Mouse (Mus musculus): ENCODE results near the gene Fam199x. TPM values are rescaled to one million over a fixed set of nuclear protein-coding genes. Genes with fewer than 3 reads are reported as not detected.

The Fam199x gene
- total RNA-seq (2021) (1 to 10 TPM; 3.9 to 5.2 TPM), polyA plus RNA-seq (2012; rRNA removed) (0.53 and 1.1 TPM in 2 replicates)
- long read RNA-seq, full-length matches to known transcripts, result 3 of 5 reads
- long read RNA-seq, partial matches to known transcripts, result 2 of 5 reads
- long read RNA-seq, other reads (novel, unspliced or antisense), result 0 of 5 reads

DNA sequence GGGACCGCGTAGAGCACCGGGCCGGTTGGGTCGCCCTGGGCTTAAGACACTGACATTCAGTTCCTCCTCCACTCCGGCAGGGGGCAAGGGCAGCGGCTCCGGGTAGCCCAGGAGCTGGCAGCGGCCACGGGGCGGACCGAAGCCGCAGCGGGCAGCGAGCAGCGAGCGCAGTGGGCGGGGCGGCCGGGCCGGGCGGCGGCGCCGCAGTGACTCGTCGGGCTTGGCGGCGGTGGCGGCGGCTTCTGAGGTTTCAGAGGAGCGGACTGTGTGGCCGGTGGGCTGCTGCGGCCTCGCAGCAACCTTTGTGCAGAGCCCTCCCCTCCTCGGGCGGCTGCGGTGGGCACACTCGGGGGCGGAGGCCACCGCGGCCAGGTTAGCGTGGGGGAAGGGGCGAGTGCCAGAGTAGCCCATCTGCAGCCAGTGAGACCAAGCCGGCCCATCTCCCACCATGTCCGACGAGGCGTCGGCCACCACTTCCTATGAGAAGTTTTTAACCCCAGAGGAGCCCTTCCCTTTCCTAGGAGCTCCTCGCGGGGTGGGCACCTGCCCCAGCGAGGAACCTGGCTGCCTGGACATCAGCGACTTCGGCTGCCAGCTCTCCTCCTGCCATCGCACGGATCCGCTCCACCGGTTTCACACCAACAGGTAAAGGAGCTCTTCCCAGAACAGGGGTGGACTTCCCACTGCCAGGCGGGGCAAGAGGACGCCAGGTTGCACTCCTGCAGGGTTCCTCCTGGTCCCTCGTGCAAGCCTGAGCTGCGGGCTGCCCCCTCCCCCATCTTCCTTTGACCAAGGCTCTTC, at the start of gene Fam199x:
Gene Fam199x (plus strand): TSS at position 170 of the 801 bp plus-strand sequence.
- peak within 1 kb of the TSS; percentile 98 for H3K9ac ChIP-seq (ENCODE audit: low read depth, low read length)
- 14% methylated on average over 49 of the region's 62 CpGs for WGBS
- H3K27ac ChIP-seq, result peak within 1 kb of the TSS; percentile 65

DNA sequence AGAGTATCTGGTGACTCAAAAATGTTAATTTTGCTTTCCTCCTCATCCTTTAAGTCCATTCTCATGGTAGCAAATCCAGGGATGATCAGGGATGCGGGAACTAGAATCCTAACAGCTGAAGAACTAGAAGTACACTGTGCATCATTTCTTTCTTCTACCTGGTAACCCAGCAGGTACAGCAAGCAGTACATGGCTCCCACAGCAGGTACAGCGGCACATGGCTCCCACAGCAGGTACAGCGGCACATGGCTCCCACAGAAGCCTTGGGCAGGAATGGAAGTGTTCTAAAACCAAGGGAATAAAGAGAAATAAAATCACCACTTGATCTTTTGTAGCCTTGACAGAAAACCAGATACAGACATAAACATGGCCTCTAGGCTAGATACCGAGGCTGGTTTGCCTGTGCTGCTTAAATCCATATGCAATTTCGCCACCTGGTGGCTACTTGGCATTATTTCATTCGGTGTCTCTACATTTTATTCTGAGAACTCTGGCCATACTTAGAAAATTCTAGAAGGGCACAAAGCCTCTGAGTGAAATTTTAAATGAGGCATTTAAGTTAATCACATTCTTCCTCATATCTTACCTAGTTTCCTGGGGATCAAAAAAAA, 34.2 kb upstream of the Fam199x start:
- no peaks in the 10 kb centered on the region for H3K36me3 ChIP-seq (ENCODE audit: control insufficient read depth, insufficient read depth, low read length)
- H3K27me3 ChIP-seq (ENCODE audit: control insufficient read depth, insufficient read depth, low read length), result no peaks in the 10 kb centered on the region
- H3K79me2 ChIP-seq (replicated peaks; ENCODE audit: control insufficient read depth, insufficient read depth, low read length), result no peaks in the 10 kb centered on the region
- no peaks in the 10 kb centered on the region; the same call in 1 of the 2 replicates for H3K4me1 ChIP-seq (ENCODE audit: control insufficient read depth, insufficient read depth, low read length)
- intact Hi-C loops (cut with DNase I), result loop anchor here (2.0 kb wide), 1 partner anchor 272 kb away; the partner anchor contains the start of gene Morf4l2
- no peak overlapping the region for H3K27ac ChIP-seq
- H3K9ac ChIP-seq (ENCODE audit: low read depth, low read length), result no peak overlapping the region
- WGBS, result 48% methylated on average over 6 of the region's 6 CpGs
- peak in 1 of 2 experiments; percentile 19 for DNase-seq
- TF ChIP-seq POLR2A (IDR thresholded peaks at IDR 0.05; ENCODE audit: insufficient read depth, low read depth, low read length) (no peak), CTCF (IDR thresholded peaks at IDR 0.05) (peak; percentile 79), EP300 (IDR thresholded peaks at IDR 0.05; ENCODE audit: insufficient read depth, low read depth, low read length) (no peak)
- H3K4me3 ChIP-seq, result no peak overlapping the region

More for the DNA sequence above, at the start of gene Fam199x:
- DNase-seq, result peak; percentile 82 to 88
- TF ChIP-seq CTCF (IDR thresholded peaks at IDR 0.05), result peak; percentile 73
- TF ChIP-seq EP300 (IDR thresholded peaks at IDR 0.05; ENCODE audit: insufficient read depth, low read depth, low read length), result no peak
- intact Hi-C loops (cut with DNase I), result loop anchor here (5.0 kb wide), 1 partner anchor 877 kb away; the partner anchor contains the start of gene Tceal8
- H3K27me3 ChIP-seq (ENCODE audit: control insufficient read depth, insufficient read depth, low read length), result no peaks in the 10 kb centered on the region
- H3K4me3 ChIP-seq, result peak within 1 kb of the TSS; percentile 71
- H3K36me3 ChIP-seq (ENCODE audit: control insufficient read depth, insufficient read depth, low read length), result no peaks in the 10 kb centered on the region
- H3K4me1 ChIP-seq (ENCODE audit: control insufficient read depth, insufficient read depth, low read length), result no peaks in the 10 kb centered on the region; the same call in 1 of the 2 replicates
- no peaks in the 10 kb centered on the region; the same call in 1 of the 2 replicates for H3K79me2 ChIP-seq (replicated peaks; ENCODE audit: control insufficient read depth, insufficient read depth, low read length)

DNA sequence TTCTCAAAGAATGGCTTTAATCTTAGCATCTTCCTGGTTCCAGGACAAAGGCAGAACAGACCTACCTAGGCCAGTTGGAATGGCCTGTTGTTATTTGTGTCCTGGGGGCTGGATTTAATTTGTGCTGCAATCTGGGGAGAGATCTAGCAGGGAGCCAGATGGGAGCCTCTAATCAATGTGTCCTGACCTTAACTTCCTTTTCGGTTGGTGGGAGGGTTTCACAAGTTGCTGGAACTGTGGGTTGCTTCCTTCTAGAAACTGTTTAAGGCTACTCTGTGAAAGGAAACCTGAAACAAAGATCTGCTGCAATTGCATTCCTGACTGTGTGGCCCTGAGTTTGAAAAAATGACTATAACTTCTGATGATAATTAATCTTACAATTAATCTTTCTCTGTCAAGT, 31.7 kb upstream of the Fam199x start:
- 59% methylated on average over 1 of the region's 1 CpGs for WGBS
- H3K9ac ChIP-seq (ENCODE audit: low read depth, low read length), result no peak overlapping the region
- intact Hi-C loops (cut with DNase I), result no loop called here
- no peaks in the 10 kb centered on the region for H3K36me3 ChIP-seq (ENCODE audit: control insufficient read depth, insufficient read depth, low read length)
- H3K4me1 ChIP-seq (ENCODE audit: control insufficient read depth, insufficient read depth, low read length), result no peaks in the 10 kb centered on the region; the same call in 1 of the 2 replicates
- no peak for TF ChIP-seq EP300 (IDR thresholded peaks at IDR 0.05; ENCODE audit: insufficient read depth, low read depth, low read length)
- TF ChIP-seq CTCF (IDR thresholded peaks at IDR 0.05), result no peak
- no peak for TF ChIP-seq POLR2A (IDR thresholded peaks at IDR 0.05; ENCODE audit: insufficient read depth, low read depth, low read length)
- no peaks in the 10 kb centered on the region for H3K79me2 ChIP-seq (replicated peaks; ENCODE audit: control insufficient read depth, insufficient read depth, low read length)
- no peak for DNase-seq
- no peaks in the 10 kb centered on the region for H3K27me3 ChIP-seq (ENCODE audit: control insufficient read depth, insufficient read depth, low read length)
- no peak overlapping the region for H3K27ac ChIP-seq
- H3K4me3 ChIP-seq, result no peak overlapping the region

DNA sequence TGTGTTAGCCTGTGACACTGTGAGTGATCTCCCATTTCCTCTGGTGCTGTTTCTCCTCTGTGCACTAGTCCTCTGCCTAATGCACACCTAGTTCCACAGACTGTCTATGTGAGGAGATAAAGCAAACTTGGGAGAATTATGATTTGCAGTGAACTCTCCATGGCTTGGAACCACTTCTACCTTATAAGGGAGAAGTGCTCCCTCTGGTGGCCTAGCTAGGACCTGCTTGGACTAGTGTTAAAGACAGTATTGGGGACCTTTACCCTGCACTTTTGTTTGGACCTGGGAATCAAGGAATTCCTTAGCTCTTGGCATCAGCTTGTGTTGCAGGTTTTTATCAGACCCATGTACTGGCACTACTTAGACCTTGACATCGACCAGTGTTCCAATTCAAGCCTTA, 30.1 kb upstream of the Fam199x start:
- no peak overlapping the region for H3K4me3 ChIP-seq
- 20% methylated on average over 1 of the region's 1 CpGs for WGBS
- peak; percentile 35 to 54 for DNase-seq
- H3K27me3 ChIP-seq (ENCODE audit: control insufficient read depth, insufficient read depth, low read length), result no peaks in the 10 kb centered on the region
- H3K4me1 ChIP-seq (ENCODE audit: control insufficient read depth, insufficient read depth, low read length), result no peaks in the 10 kb centered on the region; the same call in 1 of the 2 replicates
- no peaks in the 10 kb centered on the region for H3K79me2 ChIP-seq (replicated peaks; ENCODE audit: control insufficient read depth, insufficient read depth, low read length)
- TF ChIP-seq EP300 (IDR thresholded peaks at IDR 0.05; ENCODE audit: insufficient read depth, low read depth, low read length), result no peak
- peak; percentile 82 for TF ChIP-seq CTCF (IDR thresholded peaks at IDR 0.05)
- no peak overlapping the region for H3K27ac ChIP-seq
- H3K9ac ChIP-seq (ENCODE audit: low read depth, low read length), result no peak overlapping the region
- intact Hi-C loops (cut with DNase I), result no loop called here
- H3K36me3 ChIP-seq (ENCODE audit: control insufficient read depth, insufficient read depth, low read length), result no peaks in the 10 kb centered on the region

DNA sequence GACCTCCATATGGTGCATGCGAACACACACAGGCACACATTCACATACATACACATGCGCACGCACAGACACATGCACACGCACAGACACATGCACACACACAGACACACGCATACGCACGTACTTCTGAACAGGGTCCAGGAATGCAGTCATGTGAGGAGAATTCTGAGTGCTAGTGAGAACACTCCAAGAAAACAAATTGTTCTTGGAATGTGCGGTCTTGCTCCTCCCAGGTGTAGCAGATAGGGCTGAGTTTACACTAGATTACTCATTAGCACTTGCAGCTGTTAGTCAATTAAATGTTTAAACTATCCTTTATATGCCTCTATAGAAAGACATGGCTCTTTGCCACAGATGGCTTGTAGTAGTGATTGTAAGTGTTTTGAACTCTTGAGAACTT, 18.5 kb upstream of the Fam199x start:
- DNase-seq, result no peak
- Histone ChIP-seq H3K9ac (ENCODE audit: low read depth, low read length) (no peak overlapping the region), H3K4me3 (no peak overlapping the region), H3K27me3 (ENCODE audit: control insufficient read depth, insufficient read depth, low read length) (no peaks in the 10 kb centered on the region), H3K79me2 (replicated peaks; ENCODE audit: control insufficient read depth, insufficient read depth, low read length) (no peaks in the 10 kb centered on the region), H3K36me3 (ENCODE audit: control insufficient read depth, insufficient read depth, low read length) (no peaks in the 10 kb centered on the region), H3K27ac (no peak overlapping the region), H3K4me1 (ENCODE audit: control insufficient read depth, insufficient read depth, low read length) (no peaks in the 10 kb centered on the region)
- WGBS, result 91% methylated on average over 8 of the region's 8 CpGs
- TF ChIP-seq CTCF (IDR thresholded peaks at IDR 0.05), result no peak
- TF ChIP-seq POLR2A (IDR thresholded peaks at IDR 0.05; ENCODE audit: insufficient read depth, low read depth, low read length), result no peak
- no peak for TF ChIP-seq EP300 (IDR thresholded peaks at IDR 0.05; ENCODE audit: insufficient read depth, low read depth, low read length)
- intact Hi-C loops (cut with DNase I), result no loop called here

Measured in heart, adult 2 months (tissue).